Mouse (Mus musculus): ENCODE measurements around the gene Scamp4. TPM values are rescaled to one million over a fixed set of nuclear protein-coding genes. Genes with fewer than 3 reads are reported as not detected.

Scamp4 gene
- polyA plus RNA-seq, 1 experiment from 2014 or later, result 84.6 TPM

DNA sequence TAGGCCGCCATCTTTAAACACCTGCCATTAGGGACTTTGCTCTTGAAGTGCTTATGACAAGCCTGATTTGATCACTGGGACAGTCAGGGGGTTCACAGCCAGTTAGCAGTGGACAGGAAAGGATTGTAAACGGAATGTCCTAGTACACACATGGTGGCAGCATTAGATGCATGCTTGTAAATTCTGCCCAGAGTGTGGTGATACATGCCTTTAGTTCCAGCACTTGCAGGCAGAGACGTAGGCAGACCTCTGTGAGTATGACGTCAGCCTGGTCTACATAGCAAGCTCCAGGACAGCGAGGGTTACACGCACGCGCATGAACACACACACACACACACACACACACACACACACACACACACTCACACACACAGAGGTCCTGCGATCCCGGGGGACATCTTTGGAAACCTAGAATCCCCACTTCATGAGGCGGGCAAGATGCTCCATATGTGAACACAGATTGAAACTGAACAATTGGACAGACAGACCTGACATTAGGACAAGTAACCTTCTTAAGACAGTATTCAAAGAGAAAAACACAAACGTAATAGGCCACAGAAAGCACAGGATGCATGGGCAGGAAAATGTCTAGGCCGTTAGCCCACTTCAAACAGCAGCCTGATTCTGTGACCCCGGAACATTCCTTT, 55.6 kb downstream of the Scamp4 start:
- Histone ChIP-seq H3K4me2 (ENCODE audit: low read depth, low read length) (no peak overlapping the region), H3K9me3 (ENCODE audit: control insufficient read depth, low read length) (no peaks in the 10 kb centered on the region), H3K27ac (replicated peaks; ENCODE audit: low read depth, low read length) (no peak overlapping the region), H3K27me3 (replicated peaks; ENCODE audit: control insufficient read depth, insufficient read depth, low read length) (no peaks in the 10 kb centered on the region), H3K9ac (ENCODE audit: low read depth, low read length) (no peak overlapping the region), H3K4me1 (ENCODE audit: control insufficient read depth, insufficient read depth, low read length) (peaks cover 14% of the 10 kb centered on the region), H3K4me3 (ENCODE audit: low read depth, low read length) (no peak overlapping the region), H3K36me3 (ENCODE audit: control insufficient read depth, insufficient read depth, low read length) (0 out of 2 replicates have a peak, but pooled peaks cover under 1% of the 10 kb centered on the region)
- no peak for ATAC-seq (ENCODE audit: low read depth)
- WGBS, result 84% methylated on average over 14 of the region's 14 CpGs
- no peak for DNase-seq (ENCODE audit: low spot score)

DNA sequence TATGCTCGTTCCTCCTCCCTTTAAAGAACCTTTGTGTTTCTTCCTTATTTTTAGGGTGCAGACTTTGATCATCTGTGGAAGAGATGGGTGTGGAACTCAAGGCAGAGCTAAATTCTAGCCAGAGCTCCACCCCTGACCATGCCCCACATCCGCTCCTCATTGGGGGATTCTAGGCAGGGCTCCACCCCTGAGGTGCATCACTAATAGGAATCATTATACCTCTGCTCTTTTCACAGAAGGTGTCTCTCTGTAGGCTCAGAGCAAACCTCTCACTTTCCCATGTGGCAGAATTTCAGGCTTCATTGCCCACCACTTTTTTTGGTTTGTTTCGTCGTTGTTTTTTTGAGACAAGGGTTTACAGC, 56.1 kb downstream of the Scamp4 start:
- H3K4me2 ChIP-seq (ENCODE audit: low read depth, low read length), result peak overlapping the region; percentile 33; the same call in 1 of the 2 replicates
- no peaks in the 10 kb centered on the region for H3K36me3 ChIP-seq (ENCODE audit: control insufficient read depth, insufficient read depth, low read length)
- H3K27ac ChIP-seq (replicated peaks; ENCODE audit: low read depth, low read length), result peak overlapping the region; percentile 44; the same call in 1 of the 2 replicates
- H3K4me3 ChIP-seq (ENCODE audit: low read depth, low read length), result 0 out of 2 replicates have a peak overlapping the region, but pooled peaks have one; percentile 18
- H3K4me1 ChIP-seq (ENCODE audit: control insufficient read depth, insufficient read depth, low read length), result peaks cover 17% of the 10 kb centered on the region
- H3K9me3 ChIP-seq (ENCODE audit: control insufficient read depth, low read length), result no peaks in the 10 kb centered on the region
- no peaks in the 10 kb centered on the region for H3K27me3 ChIP-seq (replicated peaks; ENCODE audit: control insufficient read depth, insufficient read depth, low read length)
- no peak for DNase-seq (ENCODE audit: low spot score)
- 63% methylated on average over 4 of the region's 4 CpGs for WGBS
- ATAC-seq (ENCODE audit: low read depth), result no peak
- H3K9ac ChIP-seq (ENCODE audit: low read depth, low read length), result no peak overlapping the region

DNA sequence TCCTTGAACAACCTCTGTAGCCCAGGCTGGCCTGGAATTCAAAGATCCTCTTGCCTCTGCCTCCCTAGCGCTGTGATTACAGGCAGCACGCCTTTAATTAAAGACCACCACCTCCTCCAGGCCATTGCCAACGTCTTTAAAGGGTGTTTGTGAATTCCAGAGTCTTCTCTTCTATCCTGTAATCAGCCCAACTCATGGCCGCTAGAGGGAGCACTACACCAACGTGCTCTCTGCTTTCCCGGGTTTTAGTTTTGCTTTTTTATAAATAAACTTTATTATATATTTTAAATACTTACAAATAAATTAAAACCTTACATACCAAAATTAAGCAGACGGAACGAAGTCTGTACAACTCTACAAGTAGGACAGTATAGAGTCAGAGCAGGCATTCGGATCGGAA, 56.5 kb downstream of the Scamp4 start:
- Histone ChIP-seq H3K9me3 (ENCODE audit: control insufficient read depth, low read length) (no peaks in the 10 kb centered on the region), H3K4me3 (ENCODE audit: low read depth, low read length) (peak overlapping the region; percentile 18; the same call in 1 of the 2 replicates), H3K4me2 (ENCODE audit: low read depth, low read length) (peak overlapping the region; percentile 33), H3K27ac (replicated peaks; ENCODE audit: low read depth, low read length) (peak overlapping the region; percentile 44; the same call in 1 of the 2 replicates), H3K4me1 (ENCODE audit: control insufficient read depth, insufficient read depth, low read length) (peaks cover 20% of the 10 kb centered on the region), H3K27me3 (replicated peaks; ENCODE audit: control insufficient read depth, insufficient read depth, low read length) (no peaks in the 10 kb centered on the region), H3K9ac (ENCODE audit: low read depth, low read length) (no peak overlapping the region), H3K36me3 (ENCODE audit: control insufficient read depth, insufficient read depth, low read length) (no peaks in the 10 kb centered on the region)
- ATAC-seq (ENCODE audit: low read depth) (no peak), DNase-seq (ENCODE audit: low spot score) (peak; percentile 77)
- 12% methylated on average over 10 of the region's 10 CpGs for WGBS

DNA sequence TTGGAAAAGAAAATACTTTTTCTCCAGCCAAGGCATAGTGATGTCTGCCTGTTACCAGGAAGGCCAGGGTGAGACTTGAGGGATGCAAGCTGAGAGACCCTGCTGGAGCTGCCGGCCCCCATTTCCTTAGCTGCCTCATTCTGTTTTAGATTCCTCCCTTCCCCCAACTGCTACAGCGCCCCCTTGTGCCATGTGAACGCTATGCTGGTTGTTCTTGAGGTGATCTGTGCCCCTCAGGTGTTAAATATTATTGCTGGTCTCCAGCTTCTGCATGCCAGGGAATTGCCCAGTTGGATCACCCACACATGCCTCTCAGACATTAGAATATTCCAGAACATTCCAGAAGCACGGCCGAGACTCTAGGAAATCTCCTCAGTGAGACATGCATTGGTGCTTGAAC, 58.5 kb downstream of the Scamp4 start:
- Histone ChIP-seq H3K36me3 (ENCODE audit: control insufficient read depth, insufficient read depth, low read length) (peaks cover 4% of the 10 kb centered on the region), H3K27ac (replicated peaks; ENCODE audit: low read depth, low read length) (no peak overlapping the region), H3K9me3 (ENCODE audit: control insufficient read depth, low read length) (no peaks in the 10 kb centered on the region), H3K4me2 (ENCODE audit: low read depth, low read length) (no peak overlapping the region), H3K27me3 (replicated peaks; ENCODE audit: control insufficient read depth, insufficient read depth, low read length) (no peaks in the 10 kb centered on the region), H3K9ac (ENCODE audit: low read depth, low read length) (no peak overlapping the region), H3K4me1 (ENCODE audit: control insufficient read depth, insufficient read depth, low read length) (peaks cover 25% of the 10 kb centered on the region), H3K4me3 (ENCODE audit: low read depth, low read length) (no peak overlapping the region)
- ATAC-seq (ENCODE audit: low read depth), result no peak
- no peak for DNase-seq (ENCODE audit: low spot score)
- 32% methylated on average over 5 of the region's 5 CpGs for WGBS

DNA sequence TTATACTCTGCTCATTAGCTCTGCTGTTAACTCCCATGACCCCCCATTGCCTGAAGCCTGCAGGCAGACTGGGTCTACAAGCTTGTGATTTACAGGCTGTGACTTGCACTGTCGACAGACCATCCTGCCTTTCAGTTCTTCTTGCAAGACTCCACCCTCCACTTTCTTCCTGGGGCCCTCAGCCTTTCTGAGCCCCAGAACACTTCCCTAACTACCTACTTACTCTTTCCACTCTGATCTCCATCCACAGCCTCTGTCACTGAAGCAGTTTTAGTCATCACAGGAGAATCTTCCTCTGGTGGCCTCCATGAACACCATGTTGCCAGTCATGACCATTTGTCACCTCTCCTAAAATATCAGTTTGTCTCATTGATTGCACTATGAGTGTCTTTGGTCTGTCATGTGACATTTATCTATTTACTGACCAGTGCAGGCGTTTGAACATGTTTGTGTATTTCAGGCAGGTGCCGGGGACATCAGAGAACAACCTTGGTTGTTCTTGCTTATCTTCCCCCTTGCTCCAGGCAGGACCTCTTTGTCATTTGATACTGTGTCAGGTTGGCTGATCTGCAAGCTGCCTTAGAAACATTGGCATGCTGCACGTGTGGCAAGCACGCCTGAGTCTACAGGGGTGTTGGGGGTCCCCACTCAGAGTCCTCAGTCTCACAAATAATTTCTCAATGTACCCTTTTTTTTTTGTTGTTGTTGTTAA, 61.0 kb downstream of the Scamp4 start:
- Histone ChIP-seq H3K4me1 (ENCODE audit: control insufficient read depth, insufficient read depth, low read length) (peaks cover 25% of the 10 kb centered on the region), H3K36me3 (ENCODE audit: control insufficient read depth, insufficient read depth, low read length) (peaks cover 29% of the 10 kb centered on the region), H3K4me2 (ENCODE audit: low read depth, low read length) (no peak overlapping the region), H3K9me3 (ENCODE audit: control insufficient read depth, low read length) (no peaks in the 10 kb centered on the region), H3K27me3 (replicated peaks; ENCODE audit: control insufficient read depth, insufficient read depth, low read length) (no peaks in the 10 kb centered on the region), H3K27ac (replicated peaks; ENCODE audit: low read depth, low read length) (peak overlapping the region; percentile 86), H3K9ac (ENCODE audit: low read depth, low read length) (no peak overlapping the region), H3K4me3 (ENCODE audit: low read depth, low read length) (no peak overlapping the region)
- WGBS, result 46% methylated on average over 5 of the region's 5 CpGs
- DNase-seq (ENCODE audit: low spot score), result peak; percentile 68
- no peak for ATAC-seq (ENCODE audit: low read depth)

DNA sequence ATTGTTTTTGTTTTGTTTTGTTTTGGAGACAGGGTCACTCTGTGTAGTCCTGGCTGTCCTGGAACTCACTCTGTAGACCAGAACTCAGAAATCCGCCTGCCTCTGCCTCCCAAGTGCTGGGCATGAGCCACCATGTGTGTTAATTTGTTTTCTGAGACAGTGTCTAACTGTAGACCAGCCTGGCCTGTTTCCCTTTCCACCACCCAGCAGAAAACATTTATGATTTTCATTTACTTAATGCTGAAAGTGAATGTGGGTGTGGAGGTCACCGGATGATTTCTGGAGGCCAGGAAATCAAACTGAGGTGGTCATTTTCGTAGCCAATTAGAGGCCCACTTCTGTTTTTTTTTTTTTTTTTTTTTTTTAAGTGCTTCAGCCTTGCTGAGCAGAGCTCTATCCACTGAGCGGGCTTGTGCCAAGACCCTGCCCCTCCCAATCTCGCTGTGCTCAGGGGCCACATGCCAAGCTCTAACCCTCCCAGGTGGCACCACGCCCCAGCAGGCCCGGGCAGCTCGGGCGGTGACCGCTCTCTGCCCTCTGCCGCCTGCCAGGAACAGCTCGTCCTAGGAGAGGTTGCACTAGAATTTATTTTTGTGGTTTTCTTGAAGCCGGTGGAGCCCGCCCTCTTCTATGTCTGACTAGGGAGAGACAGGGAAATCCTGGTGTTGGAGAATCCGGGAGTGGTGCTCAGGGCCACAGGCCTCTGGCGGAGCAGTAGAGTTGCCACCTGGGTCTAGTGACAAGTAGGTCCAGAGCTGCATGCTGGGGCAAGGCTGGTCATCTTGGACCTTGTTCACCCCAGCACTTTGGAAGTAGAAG, 61.7 kb downstream of the Scamp4 start:
- ATAC-seq (ENCODE audit: low read depth), result peak; percentile 73
- WGBS, result 26% methylated on average over 16 of the region's 16 CpGs
- Histone ChIP-seq H3K4me3 (ENCODE audit: low read depth, low read length) (peak overlapping the region; percentile 2; the same call in 1 of the 2 replicates), H3K4me1 (ENCODE audit: control insufficient read depth, insufficient read depth, low read length) (peaks cover 25% of the 10 kb centered on the region), H3K36me3 (ENCODE audit: control insufficient read depth, insufficient read depth, low read length) (peaks cover 36% of the 10 kb centered on the region), H3K27me3 (replicated peaks; ENCODE audit: control insufficient read depth, insufficient read depth, low read length) (no peaks in the 10 kb centered on the region), H3K27ac (replicated peaks; ENCODE audit: low read depth, low read length) (peak overlapping the region; percentile 86), H3K9ac (ENCODE audit: low read depth, low read length) (peak overlapping the region; percentile 42), H3K9me3 (ENCODE audit: control insufficient read depth, low read length) (no peaks in the 10 kb centered on the region), H3K4me2 (ENCODE audit: low read depth, low read length) (peak overlapping the region; percentile 47)
- peak; percentile 88 for DNase-seq (ENCODE audit: low spot score)

DNA sequence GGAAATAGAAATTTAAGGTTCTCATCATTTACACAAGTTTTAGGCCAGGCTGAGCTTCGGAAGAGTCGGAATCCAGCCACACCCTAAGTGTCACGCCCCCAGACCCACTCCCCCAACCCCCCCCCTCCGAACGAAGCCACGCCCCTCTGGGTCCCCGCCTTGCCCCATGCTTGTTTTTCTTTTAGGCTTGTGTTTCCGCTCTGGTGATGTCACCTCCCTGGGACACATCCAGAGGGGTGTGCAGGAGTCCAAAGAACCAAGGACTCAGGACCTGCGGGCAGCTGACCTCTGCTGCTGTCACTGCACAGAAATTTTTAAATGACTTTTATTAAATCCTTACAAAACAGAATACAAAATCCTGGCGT, 62.3 kb downstream of the Scamp4 start:
- peak; percentile 63 for DNase-seq (ENCODE audit: low spot score)

More for the DNA sequence above, 62.3 kb downstream of the Scamp4 start:
- Histone ChIP-seq H3K4me2 (ENCODE audit: low read depth, low read length) (peak overlapping the region; percentile 47), H3K4me1 (ENCODE audit: control insufficient read depth, insufficient read depth, low read length) (peaks cover 25% of the 10 kb centered on the region), H3K27ac (replicated peaks; ENCODE audit: low read depth, low read length) (peak overlapping the region; percentile 86), H3K9ac (ENCODE audit: low read depth, low read length) (peak overlapping the region; percentile 42; the same call in 1 of the 2 replicates), H3K36me3 (ENCODE audit: control insufficient read depth, insufficient read depth, low read length) (peaks cover 42% of the 10 kb centered on the region), H3K9me3 (ENCODE audit: control insufficient read depth, low read length) (no peaks in the 10 kb centered on the region), H3K4me3 (ENCODE audit: low read depth, low read length) (peak overlapping the region; percentile 2; the same call in 1 of the 2 replicates), H3K27me3 (replicated peaks; ENCODE audit: control insufficient read depth, insufficient read depth, low read length) (no peaks in the 10 kb centered on the region)
- 9% methylated on average over 10 of the region's 10 CpGs for WGBS
- ATAC-seq (ENCODE audit: low read depth), result peak; percentile 35; the same call in 1 of the 2 replicates
